Mouse (Mus musculus): Measurements from ENCODE around the gene Traf4. TPM values are rescaled to one million over a fixed set of nuclear protein-coding genes. Genes with fewer than 3 reads are reported as not detected.

Traf4 gene
- total RNA-seq, 2 experiments from 2014 or later, result 16.1 to 19.9 TPM

DNA sequence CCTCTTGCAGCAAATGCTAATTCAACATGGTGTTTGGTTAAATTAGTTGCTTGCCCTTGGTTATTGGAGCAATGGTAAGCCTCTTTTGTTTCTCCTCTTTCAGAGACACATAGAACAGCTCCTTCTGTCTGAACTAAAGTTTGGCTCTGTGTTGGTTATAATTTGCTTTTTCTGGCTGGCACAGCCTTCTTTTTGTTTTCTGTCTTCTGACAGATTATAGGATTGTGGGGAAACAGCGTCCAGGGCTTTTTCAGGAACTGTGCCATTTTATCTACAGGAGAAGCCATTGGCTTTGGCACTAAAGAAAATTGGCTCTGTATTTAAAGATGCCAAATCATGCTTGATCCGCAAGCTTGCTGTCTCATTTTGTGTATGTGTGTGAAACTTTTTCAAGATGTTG, 51.8 kb downstream of the Traf4 start:
- no peak for DNase-seq (ENCODE audit: extremely low spot score in 1 of 2, low spot score in 1 of 2)

Small RNAs within 50 kb of the gene (microRNA-seq; reads per million reads assigned to microRNA genes)
- gene Mir7653, result 1.00 to 2.4 reads per million in 2 experiments

Other genes starting within 250 kb of the Traf4 start
- gene Sez6, start 234.8 kb downstream of the Traf4 start, total RNA-seq (2021), result 100 to 1,000 TPM; 162 to 174 TPM
- 10 to 100 TPM; 42.5 to 58.5 TPM for gene Phf12, start 182.8 kb downstream of the Traf4 start, total RNA-seq (2021)
- gene Dhrs13, start 133.3 kb downstream of the Traf4 start, total RNA-seq (2021), result 1 to 10 TPM; 6.9 to 7.4 TPM
- 10 to 100 TPM; 74.4 to 81.6 TPM for gene Flot2, start 127.7 kb downstream of the Traf4 start, total RNA-seq (2021)
- gene Eral1, start 85.2 kb downstream of the Traf4 start, total RNA-seq (2021), result 10 to 100 TPM; 18.6 to 21.1 TPM
- 10 to 100 TPM; 27.6 to 33.4 TPM for gene Fam222b, start 70.9 kb downstream of the Traf4 start, total RNA-seq (2021)
- gene Nek8, start 11.1 kb upstream of the Traf4 start, total RNA-seq (2021), result 1 to 10 TPM; 3.1 to 3.3 TPM
- 10 to 100 TPM; 23.8 to 29.7 TPM for gene Tlcd1, start 11.1 kb upstream of the Traf4 start, total RNA-seq (2021)
- gene Rpl23a, start 18.0 kb upstream of the Traf4 start, total RNA-seq (2021), result 100 to 1,000 TPM; 678 to 771 TPM
- 10 to 100 TPM; 26.1 to 37.3 TPM for gene Rab34, start 22.8 kb upstream of the Traf4 start, total RNA-seq (2021)
- gene Proca1, start 27.8 kb upstream of the Traf4 start, total RNA-seq (2021), result 1 to 10 TPM; 5.0 to 5.4 TPM
- gene Sdf2, start 80.2 kb upstream of the Traf4 start, total RNA-seq (2021), result 10 to 100 TPM; 61.1 to 69.4 TPM
- 100 to 1,000 TPM; 110 to 123 TPM for gene Supt6, start 80.4 kb upstream of the Traf4 start, total RNA-seq (2021)
- 100 to 1,000 TPM; 193 to 209 TPM for gene 2610507B11Rik, start 96.2 kb upstream of the Traf4 start, total RNA-seq (2021)
- 1 to 10 TPM; 4.0 to 5.6 TPM for gene BC030499, start 125.3 kb upstream of the Traf4 start, total RNA-seq (2021)
- 1 to 10 TPM; 4.2 to 4.6 TPM for gene Spag5, start 135.9 kb upstream of the Traf4 start, total RNA-seq (2021)
- 100 to 1,000 TPM; 852 to 862 TPM for gene Aldoc, start 157.4 kb upstream of the Traf4 start, total RNA-seq (2021)
- 10 to 100 TPM; 62.2 to 65.8 TPM for gene Pigs, start 162.8 kb upstream of the Traf4 start, total RNA-seq (2021)
- gene Unc119, start 177.9 kb upstream of the Traf4 start, total RNA-seq (2021), result 10 to 100 TPM; 29.6 to 32.5 TPM
- not detected for gene Foxn1, start 221.0 kb upstream of the Traf4 start, total RNA-seq (2021)